Mouse (Mus musculus): ENCODE measurements around the gene Gpr171.

The Gpr171 gene

DNA sequence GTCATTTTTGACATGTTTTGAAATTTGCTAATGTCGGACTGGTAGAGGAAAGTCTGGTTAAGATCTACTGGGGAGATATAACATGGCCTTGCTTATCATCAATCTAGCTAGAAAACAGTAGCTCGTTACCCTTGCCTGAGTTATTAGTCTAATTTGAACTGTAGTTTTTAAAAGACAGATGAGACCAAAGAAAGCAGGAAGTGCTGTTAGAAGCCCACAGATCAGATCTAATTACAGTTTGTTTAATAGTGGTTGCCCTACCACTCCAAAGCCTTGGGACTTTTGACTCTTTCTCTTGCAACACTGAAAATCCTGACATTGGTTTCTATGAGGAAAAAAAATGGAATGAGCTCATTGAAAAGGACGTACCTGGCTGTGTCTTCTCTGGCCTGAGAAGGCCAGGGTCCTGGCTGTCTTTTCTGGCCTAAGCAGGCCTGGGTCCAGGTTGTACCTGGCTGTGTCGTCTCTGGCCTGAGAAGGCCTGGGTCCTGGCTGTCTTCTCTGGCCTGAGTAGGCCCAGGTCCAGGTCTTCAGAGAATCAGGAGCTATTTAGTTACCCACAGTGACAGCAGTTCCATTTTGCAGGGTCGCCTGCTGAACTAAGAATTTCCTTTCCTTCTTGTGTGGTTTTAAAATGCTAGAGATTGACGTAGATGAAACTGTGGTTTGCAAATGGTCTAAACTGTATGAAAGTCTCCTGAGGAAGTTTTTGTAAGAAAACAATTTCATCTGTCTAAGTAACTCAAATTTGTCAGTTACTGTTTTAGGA lies at the start of gene Gpr171:
Gene Gpr171, minus strand, starts transcription at position 604 of the 769 bp plus-strand sequence.
- DNase-seq (ENCODE audit: low read depth, low spot score), result no peak

DNA sequence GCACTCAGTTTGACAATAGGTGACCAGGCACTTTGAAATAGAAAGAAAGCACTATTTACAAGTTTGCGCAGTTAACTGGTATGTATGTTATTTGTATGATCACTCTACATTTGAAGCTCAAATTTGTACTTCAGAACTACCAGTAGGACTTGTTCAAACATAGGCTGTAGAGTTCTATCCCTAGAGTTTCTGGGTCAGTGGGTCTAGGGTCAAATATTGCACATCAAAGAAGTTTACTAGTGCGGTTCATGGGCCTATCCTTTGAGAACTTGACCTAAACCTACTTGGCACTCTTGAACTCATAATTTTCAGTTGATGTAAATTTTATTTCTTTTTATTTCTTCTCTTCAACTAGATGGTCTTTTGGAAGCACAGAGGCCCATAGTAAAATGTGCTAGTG lies 49.0 kb upstream of the Gpr171 start:
- DNase-seq (ENCODE audit: low read depth, low spot score), result no peak

DNA sequence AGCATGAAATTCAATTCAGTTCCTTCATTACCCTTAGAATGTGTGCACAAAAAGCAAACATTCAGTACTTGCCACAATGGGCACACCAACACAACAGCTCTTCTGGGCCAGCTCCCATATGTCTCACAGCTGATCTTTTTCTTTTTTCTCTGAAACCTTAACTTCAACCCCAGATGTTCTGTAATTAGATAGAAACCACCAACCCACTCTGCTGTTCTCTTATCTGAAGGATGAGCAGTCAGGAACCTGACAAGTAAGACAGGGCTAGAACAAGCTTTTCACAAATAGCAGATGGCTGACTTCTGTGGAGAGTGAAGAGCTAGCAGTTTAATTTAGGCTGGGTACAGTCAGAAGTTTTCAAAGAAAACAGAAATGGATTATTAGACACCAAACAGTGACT lies 48.0 kb upstream of the Gpr171 start:
- no peak for DNase-seq (ENCODE audit: low read depth, low spot score)

DNA sequence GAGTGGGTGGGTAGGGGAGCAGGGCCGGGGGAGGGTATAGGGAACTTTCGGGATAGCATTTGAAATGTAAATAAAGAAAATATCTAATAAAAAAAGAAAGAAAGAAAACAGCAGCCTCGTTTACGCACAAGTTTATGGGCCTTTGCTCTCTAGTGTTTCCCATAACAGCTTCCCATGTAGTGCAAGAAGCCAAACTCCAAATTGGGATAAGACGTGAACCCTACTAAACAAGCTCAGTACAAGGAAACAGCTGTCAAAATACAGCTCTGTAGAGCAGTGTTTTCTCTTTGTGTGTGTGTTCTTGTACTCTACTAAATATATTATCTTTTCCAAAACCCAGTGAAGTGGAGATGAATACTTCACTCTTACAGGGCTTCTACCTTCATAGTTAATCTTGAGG lies 43.6 kb upstream of the Gpr171 start:
- DNase-seq (ENCODE audit: low read depth, low spot score), result no peak

DNA sequence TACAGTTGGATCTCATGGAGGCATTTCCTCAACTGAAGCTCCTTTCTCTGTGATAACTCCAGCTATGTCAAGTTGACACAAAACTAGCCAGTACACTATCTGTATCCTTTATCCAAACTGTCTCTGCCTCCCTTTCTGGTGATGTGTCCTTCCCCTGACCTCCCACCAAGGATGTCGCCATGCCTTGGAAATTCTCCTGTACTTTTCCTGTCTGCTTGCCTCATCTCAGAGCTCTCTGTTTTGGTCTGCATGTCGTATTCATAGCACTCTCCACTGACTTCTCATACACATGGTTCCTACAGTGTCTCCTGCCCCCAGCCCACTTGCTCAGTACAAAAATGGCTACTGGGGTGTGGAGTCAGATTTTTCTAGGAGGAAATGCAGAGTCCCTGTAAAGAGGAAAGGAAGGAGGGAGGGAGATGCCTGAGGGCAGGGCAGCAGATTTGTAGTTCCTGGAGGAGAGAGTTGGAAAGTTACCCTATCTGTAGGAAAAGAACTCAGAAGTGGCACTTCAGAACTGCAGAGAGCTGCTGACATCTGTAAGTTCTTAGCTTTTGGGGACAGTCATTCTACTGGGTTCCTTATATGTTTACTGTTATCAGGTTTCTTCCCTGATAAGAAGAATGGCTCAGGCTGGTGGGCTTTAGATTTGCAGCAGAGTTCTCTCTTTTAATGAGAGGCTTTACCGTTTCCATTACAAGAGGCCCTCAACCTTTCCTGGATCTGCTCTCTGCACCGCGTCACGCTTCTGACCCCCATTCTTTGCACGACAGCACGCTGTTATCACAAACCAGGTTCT lies 40.1 kb upstream of the Gpr171 start:
- peak; percentile 58 for DNase-seq (ENCODE audit: low read depth, low spot score)

DNA sequence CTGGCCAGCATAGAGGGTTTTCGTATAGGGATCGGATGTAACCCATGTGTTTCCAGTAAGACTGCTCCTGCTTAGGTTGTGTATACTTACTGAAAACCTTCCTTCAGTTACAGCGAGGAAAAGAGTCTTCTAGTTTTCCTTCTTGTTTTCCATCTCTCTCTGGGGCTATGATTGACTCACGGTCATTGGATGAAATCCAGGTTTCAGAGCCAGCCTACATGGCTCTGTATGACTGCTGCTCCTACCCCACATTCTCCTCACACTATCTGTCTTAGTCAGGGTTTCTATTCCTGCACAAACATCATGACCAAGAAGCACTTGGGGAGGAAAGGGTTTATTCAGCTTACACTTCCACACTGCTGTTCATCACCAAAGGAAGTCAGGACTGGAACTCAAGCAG lies 39.3 kb upstream of the Gpr171 start:
- DNase-seq (ENCODE audit: low read depth, low spot score), result peak; percentile 88

DNA sequence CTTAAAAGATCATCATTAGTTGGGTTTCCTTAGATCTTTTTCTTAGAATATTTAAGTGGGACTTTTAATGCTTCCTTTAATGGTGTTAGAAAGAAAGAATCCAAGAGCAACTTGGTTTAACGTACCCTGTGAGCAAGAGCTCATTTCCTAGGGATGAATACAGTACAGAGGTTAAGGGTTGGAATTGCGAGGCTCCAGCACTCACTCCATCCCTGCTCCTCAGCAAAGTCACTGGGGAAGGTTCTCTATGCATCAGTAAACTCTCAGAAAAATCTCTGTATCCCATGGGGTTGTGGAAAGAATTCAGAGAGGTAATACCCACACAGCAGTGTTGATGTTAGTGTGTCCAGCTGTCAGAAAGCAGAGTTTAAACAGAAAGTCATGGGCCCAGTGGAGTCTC lies 38.5 kb upstream of the Gpr171 start:
- DNase-seq (ENCODE audit: low read depth, low spot score), result peak; percentile 19

DNA sequence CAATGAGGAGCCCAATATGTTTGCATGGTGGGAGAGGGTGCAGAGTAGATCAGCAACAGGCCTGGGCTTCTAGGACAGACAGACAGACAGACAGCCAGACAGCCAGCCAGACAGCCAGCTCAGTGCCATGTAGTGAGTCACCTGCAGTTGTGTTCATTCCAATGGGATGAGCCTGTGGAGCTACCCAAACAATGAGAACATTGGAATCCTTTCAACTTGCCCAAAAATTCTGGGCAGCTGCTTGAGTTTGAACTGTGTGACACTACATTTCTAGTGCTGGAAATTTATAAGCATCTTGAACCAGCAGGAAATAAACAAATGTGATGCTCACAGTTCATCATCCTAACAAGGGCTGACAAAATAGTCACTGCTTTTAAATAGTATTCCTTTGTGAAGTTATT lies 38.0 kb upstream of the Gpr171 start:
- DNase-seq (ENCODE audit: low read depth, low spot score), result peak; percentile 93

DNA sequence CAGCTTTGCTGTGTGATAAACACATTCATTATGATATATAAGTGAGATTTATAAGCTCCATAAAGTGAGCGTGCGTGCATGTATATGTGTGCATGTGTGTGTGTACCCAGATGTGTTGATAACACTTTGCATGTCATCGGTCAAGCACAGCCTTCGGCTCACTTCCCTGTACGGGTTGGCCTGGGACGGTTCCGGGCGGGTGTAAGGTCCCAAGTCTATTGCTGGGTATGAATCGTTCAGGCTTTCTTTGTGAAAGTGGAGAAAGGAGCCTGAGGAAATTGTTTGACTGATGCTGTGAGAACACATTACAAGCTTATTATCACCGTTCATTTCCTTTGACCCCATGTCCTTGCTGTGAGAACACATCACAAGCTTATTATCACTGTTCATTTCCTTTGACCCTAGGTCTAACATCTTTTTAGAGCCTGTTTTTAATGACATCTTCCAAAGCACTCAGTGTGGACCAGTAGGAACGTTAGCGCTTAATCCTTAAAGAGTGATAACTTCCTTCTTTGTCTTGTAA lies 37.4 kb upstream of the Gpr171 start:
- no peak for DNase-seq (ENCODE audit: low read depth, low spot score)

DNA sequence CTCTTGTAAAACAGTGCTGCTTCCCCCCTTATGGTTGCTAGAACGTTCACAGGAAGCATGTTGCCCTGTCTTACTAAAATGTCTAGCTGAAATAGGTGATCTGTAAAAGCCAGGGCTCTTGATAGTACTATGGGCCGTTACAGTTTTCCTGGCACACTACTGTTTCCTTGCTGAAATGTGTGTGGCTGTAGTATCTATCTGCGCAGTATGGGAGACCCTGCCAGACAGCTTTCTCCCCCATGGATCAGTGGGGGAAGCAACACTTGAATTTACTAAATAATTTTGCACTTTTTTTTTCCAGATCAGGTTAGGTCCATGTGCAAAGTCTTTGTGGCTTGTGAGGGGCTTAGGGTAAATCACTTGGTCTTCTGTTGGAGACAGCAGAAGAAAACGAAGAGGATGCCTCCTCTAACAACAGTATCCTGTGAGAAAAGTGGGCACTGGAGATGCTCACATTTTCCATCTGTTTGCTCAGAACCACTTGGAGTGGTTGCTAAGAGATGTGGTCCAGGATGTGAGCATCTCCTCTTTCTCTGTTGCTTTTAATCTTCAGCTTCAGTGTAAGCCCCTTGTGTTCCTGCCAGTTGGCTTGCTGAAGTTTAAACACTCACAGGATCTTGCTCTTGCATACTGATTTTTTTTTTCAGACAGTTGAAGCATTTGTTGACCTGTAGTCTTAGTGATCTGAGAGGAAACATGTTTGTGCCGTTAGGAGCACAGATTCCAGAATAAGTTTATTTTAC lies 34.5 kb upstream of the Gpr171 start:
- no peak for DNase-seq (ENCODE audit: low read depth, low spot score)

DNA sequence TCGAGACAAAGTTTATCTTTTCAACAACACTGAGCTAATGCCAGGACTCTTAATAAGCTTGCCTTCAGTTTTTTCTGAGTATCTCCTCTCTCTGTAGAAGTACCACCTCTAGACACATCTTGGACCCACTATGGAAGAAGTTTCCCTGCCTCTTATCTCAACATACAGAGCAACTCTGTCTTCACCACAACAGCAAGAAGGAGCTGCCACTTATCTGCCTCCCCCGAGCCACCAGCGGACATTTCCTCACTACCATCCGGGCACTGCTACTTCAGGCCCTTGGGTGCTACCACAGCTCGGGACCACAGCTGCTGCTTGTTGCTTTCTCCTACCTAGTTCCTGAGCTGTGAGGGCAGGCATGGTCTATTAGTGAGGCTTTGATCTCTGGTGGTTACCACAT lies 31.6 kb upstream of the Gpr171 start:
- DNase-seq (ENCODE audit: low read depth, low spot score), result no peak

DNA sequence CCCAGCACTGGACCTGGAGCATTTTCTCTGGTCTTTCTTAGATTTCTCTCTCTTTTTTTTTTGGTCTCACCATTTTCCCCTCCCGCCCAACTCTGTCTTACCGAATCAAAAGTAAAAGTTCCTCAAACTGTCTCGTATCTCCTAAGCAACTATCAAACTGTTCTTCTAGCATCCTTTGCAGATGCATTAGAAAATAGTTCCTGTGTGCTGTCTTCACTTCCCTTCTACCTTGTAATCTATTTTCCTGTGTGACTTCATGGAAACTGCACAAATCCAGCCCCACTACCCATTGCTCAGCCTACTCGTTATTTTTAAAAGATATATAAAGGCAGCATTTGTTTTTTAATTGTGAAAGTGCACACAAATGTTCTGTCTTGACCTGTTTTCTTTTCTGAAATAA lies 30.3 kb upstream of the Gpr171 start:
- no peak for DNase-seq (ENCODE audit: low read depth, low spot score)

DNA sequence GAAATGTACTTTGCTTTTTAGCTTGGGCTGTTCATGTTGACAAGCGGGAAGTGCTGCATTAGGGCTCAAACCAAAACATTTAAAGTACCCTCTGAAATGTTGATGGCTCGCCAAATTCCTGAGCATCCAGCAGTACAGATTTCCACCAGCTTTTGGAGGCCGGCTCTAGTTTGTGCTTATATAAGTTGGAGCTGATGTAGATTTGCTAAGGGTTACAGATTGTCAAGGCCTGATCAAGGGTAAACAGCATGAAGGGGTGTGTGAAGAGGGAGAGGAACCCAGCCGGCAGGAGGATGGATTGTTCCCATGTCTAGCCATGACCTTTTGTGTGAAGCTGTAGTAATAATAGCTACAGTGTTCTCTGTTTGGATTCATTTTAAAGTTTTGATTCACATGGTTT lies 29.5 kb upstream of the Gpr171 start:
- peak; percentile 34 for DNase-seq (ENCODE audit: low read depth, low spot score)

DNA sequence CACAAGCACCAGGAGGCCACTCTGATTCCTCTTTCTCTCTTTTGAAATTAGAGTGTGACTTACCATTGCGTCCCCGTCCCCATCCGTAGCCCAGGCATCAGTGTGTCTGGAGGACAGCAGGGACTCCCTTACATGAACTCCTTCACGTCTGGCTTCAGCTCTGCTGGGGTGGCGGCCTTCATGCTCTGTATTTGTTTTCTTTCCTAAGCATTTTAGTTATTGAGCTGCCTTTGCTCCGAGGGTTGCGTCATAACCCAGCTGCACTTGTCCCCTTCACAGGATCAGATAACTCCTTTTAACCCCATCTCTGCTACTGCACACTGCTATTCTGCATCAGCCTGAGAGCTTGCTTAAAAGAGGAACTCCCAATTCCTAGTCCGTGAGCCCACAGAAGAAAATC lies 28.8 kb upstream of the Gpr171 start:
- no peak for DNase-seq (ENCODE audit: low read depth, low spot score)

DNA sequence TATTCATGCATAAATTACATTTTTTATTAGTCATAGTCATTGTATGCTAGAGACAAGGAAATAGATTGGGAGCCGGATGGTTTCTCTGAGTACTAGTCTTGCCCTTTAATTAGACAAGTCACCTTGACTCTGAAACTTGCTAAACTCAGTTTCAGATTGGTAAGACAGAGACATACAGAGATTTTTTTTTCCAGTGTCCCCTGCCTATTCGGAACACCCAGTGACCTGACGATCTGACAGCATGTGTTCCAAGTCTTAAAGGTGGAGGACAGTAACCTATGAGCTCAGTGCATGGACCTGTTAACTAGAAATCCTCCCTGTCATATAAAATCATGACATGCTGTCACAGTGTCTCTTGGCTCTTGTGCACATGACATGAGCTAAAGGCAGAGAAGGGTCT lies 27.9 kb upstream of the Gpr171 start:
- DNase-seq (ENCODE audit: low read depth, low spot score), result no peak

DNA sequence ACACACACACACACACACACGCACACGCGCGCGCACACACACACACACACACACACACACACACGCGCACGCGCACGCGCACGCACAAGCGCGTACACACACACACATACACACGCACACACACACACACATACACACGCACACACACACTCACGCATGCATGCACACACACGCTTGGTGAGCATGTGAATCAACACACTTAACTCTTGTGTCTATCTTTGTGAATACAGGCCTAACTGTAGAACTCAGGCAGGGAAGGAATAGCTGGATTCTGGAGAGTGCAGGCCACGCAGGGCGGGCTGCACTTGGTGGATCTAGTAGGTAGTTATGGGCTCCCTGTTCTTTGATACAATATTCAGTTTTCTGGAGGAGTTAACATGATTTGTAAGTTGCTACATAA lies 27.1 kb upstream of the Gpr171 start:
- DNase-seq (ENCODE audit: low read depth, low spot score), result no peak

DNA sequence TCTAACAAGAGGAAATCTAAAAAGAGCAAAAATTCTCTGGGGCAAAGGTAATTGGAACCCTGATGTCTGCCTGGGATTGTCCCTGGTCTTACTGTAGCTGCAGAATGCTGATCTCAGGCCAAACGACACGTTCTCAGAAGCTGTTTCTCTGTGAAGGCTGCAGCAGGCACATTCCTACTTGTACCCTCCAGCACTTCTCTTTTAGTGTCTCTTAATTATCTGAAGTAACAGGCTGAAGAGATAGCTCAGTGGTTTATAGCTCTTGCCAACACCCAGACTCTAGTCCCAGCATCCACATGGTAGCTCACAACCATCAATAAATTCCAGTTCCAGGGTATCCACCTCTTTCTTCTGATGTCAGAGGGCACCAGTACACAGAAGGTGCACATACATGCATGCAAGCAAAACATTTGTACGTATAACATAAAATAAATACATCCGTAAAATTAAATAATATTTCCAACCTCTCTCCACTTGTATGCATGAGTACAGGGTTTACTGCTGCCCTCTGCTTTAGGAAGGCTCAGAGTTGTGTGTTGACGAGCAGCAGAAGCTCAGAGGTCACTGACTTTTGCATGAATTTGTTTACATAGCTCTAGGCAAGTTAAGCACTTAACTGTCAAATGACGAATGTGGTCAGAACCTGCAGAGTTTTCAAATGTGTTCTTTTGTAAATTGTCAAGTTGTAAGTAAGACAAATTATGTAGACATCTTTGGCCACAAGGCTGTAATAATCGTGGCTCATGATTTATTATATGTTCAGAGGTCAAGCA lies 24.3 kb upstream of the Gpr171 start:
- peak; percentile 83 for DNase-seq (ENCODE audit: low read depth, low spot score)

DNA sequence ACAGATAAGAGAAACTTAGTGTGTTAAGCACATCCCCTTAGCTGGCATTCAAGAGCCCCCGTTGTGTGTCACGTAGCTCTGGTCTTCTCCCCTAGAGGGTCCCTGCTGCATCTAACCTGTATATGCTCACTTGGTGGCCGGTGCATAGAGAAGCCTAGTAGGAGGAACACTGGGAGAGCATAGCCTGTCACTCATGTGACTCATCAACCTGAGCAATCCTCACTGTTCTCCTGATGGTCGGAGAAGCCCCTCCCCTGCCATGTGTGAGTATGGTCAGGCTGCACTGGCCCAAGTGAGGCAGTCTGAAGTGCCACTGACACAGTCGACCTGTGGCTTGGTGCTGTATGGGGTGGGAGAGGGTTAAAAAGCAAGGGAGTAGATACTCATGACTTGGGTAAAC lies 23.4 kb upstream of the Gpr171 start:
- DNase-seq (ENCODE audit: low read depth, low spot score), result peak; percentile 59

DNA sequence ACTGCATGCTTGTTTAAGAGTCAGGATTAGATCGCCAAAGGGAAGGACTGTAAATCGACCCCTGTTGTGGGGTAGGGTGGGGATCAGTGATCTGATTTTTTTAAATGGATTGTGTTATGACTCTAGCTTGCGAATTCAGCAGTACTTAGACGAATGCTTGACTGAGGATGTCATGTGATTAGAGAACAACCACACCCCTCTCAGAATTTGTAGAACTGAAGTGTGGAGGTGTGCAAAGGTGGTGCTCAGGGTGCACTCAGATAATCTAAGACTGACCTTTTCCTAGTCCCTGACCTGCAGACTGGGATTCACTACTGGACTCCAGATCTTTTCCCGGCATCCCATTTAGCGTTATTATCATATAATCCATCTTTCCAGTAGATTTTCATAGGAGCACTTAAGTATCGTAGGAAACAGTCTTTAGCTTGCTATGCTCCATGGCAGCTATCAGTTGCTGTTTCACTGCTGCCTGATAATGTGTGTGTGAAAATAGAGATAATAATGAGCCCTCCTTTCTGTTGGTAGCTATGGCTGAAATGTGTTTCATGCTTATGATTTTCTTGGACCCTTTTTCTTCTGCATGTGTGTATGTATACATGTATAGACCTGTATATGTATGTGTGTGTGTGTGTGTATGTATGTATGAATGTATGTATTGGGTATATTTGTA lies 20.3 kb upstream of the Gpr171 start:
- no peak for DNase-seq (ENCODE audit: low read depth, low spot score)

DNA sequence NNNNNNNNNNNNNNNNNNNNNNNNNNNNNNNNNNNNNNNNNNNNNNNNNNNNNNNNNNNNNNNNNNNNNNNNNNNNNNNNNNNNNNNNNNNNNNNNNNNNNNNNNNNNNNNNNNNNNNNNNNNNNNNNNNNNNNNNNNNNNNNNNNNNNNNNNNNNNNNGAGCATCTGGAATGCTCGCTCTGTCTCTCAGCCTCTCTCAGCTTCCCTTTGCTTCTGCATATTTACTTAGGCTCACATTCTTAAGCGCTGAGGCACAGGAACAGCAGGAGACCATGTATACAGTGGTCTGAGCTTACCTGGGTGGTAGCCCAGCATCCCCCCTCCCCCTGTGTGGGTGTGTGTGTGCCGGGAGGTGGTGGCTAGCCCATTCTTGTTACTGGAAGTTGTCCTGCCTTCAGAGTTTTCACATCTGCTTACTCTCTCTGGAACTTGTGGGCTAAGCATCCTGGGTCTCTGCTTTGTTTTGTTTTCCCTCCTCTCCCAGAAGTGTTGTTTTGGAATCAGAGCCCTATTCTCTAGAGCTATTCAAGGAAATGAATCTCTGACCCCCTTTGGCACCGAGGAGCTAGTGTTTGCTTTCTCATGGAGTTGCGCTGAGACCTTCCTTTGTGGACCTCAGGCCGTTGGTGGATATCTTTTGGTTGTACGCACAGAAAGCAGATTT lies 19.6 kb upstream of the Gpr171 start:
- DNase-seq (ENCODE audit: low read depth, low spot score), result peak; percentile 81

All from 3T3-L1 (cell line).